Mouse (Mus musculus): ENCODE data around the gene Hexim1.

Gene Hexim1

GRCm38 (mm10) chr11:103116008-103116818 is at the start of gene Hexim1:
Gene Hexim1, plus strand, starts transcription at chr11:103116231.
- in situ Hi-C loops (cut with MseI, MboI): no loop called here

GRCm38 (mm10) chr11:103067051-103067361 is 49.0 kb upstream of the Hexim1 start:
- in situ Hi-C loops (cut with MseI, MboI): no loop called here

- in situ Hi-C loops (cut with MseI, MboI): no loop called here
These were observed 48.5 kb upstream of the Hexim1 start for GRCm38 (mm10) chr11:103067457-103068001.

GRCm38 (mm10) chr11:103068272-103068671 is 47.8 kb upstream of the Hexim1 start:
- in situ Hi-C loops (cut with MseI, MboI): no loop called here

- in situ Hi-C loops (cut with MseI, MboI): no loop called here
These were observed 47.1 kb upstream of the Hexim1 start for GRCm38 (mm10) chr11:103068884-103069283.

GRCm38 (mm10) chr11:103069731-103070130 is 46.3 kb upstream of the Hexim1 start:
- in situ Hi-C loops (cut with MseI, MboI): no loop called here

GRCm38 (mm10) chr11:103070322-103070880 is 45.6 kb upstream of the Hexim1 start:
- in situ Hi-C loops (cut with MseI, MboI): no loop called here

- in situ Hi-C loops (cut with MseI, MboI): no loop called here
These were observed 42.4 kb upstream of the Hexim1 start for GRCm38 (mm10) chr11:103073671-103074070.

GRCm38 (mm10) chr11:103074121-103074650 is 41.8 kb upstream of the Hexim1 start:
- in situ Hi-C loops (cut with MseI, MboI): no loop called here

- in situ Hi-C loops (cut with MseI, MboI): no loop called here
These were observed 41.2 kb upstream of the Hexim1 start for GRCm38 (mm10) chr11:103074796-103075323.

- in situ Hi-C loops (cut with MseI, MboI): no loop called here
These were observed 40.0 kb upstream of the Hexim1 start for GRCm38 (mm10) chr11:103076010-103076409.

- in situ Hi-C loops (cut with MseI, MboI): no loop called here
These were observed 39.5 kb upstream of the Hexim1 start for GRCm38 (mm10) chr11:103076581-103076980.

- in situ Hi-C loops (cut with MseI, MboI): no loop called here
These were observed 37.9 kb upstream of the Hexim1 start for GRCm38 (mm10) chr11:103078131-103078530.

- in situ Hi-C loops (cut with MseI, MboI): no loop called here
These were observed 35.5 kb upstream of the Hexim1 start for GRCm38 (mm10) chr11:103080323-103081091.

- in situ Hi-C loops (cut with MseI, MboI): no loop called here
These were observed 34.4 kb upstream of the Hexim1 start for GRCm38 (mm10) chr11:103081631-103082030.

GRCm38 (mm10) chr11:103093306-103093705 is 22.7 kb upstream of the Hexim1 start:
- in situ Hi-C loops (cut with MseI, MboI): no loop called here

- in situ Hi-C loops (cut with MseI, MboI): no loop called here
These were observed 21.9 kb upstream of the Hexim1 start for GRCm38 (mm10) chr11:103093862-103094833.

- in situ Hi-C loops (cut with MseI, MboI): no loop called here
These were observed 20.8 kb upstream of the Hexim1 start for GRCm38 (mm10) chr11:103095107-103095670.

GRCm38 (mm10) chr11:103095801-103096200 is 20.2 kb upstream of the Hexim1 start:
- in situ Hi-C loops (cut with MseI, MboI): no loop called here
